Mouse (Mus musculus) kidney, adult 9 months (tissue): Measurements from ENCODE around the gene Rpl31.
A peak's percentile ranks its signal among the peaks of the same experiment; 100 is the strongest.

ENCODE experiments used
- DNase-seq: peaks from one replicate; pipeline ENCODE4 v3.0.0; 2022

Gene Rpl31

GRCm38 (mm10) chr1:39368267-39368841 lies 712 bp downstream of the Rpl31 start:
- no peak for DNase-seq

GRCm38 (mm10) chr1:39370431-39370830 lies 2.8 kb downstream of the Rpl31 start:
- DNase-seq = no peak

- no peak for DNase-seq
Measured at GRCm38 (mm10) chr1:39372220-39372843, 4.7 kb downstream of the Rpl31 start.

GRCm38 (mm10) chr1:39373378-39373777 lies 5.7 kb downstream of the Rpl31 start:
- no peak for DNase-seq

GRCm38 (mm10) chr1:39374231-39374809 lies 6.7 kb downstream of the Rpl31 start:
- DNase-seq = no peak

GRCm38 (mm10) chr1:39376121-39376520 lies 8.5 kb downstream of the Rpl31 start:
- no peak for DNase-seq

- no peak for DNase-seq
Measured at GRCm38 (mm10) chr1:39376726-39377240, 9.1 kb downstream of the Rpl31 start.

- DNase-seq = peak; percentile 29
Measured at GRCm38 (mm10) chr1:39378540-39378939, 10.9 kb downstream of the Rpl31 start.

GRCm38 (mm10) chr1:39379021-39379420 lies 11.4 kb downstream of the Rpl31 start:
- DNase-seq = no peak

- no peak for DNase-seq
Measured at GRCm38 (mm10) chr1:39381017-39381416, 13.4 kb downstream of the Rpl31 start.

GRCm38 (mm10) chr1:39384914-39385313 lies 17.3 kb downstream of the Rpl31 start:
- no peak for DNase-seq

GRCm38 (mm10) chr1:39386456-39386855 lies 18.8 kb downstream of the Rpl31 start:
- DNase-seq = no peak

- no peak for DNase-seq
Measured at GRCm38 (mm10) chr1:39387497-39387896, 19.9 kb downstream of the Rpl31 start.

GRCm38 (mm10) chr1:39388163-39388562 lies 20.5 kb downstream of the Rpl31 start:
- DNase-seq = no peak

- DNase-seq = no peak
Measured at GRCm38 (mm10) chr1:39389338-39389737, 21.7 kb downstream of the Rpl31 start.

- no peak for DNase-seq
Measured at GRCm38 (mm10) chr1:39391652-39392051, 24.0 kb downstream of the Rpl31 start.

GRCm38 (mm10) chr1:39392189-39392588 lies 24.5 kb downstream of the Rpl31 start:
- DNase-seq = peak; percentile 79

- no peak for DNase-seq
Measured at GRCm38 (mm10) chr1:39393217-39393867, 25.7 kb downstream of the Rpl31 start.

GRCm38 (mm10) chr1:39394096-39394495 lies 26.5 kb downstream of the Rpl31 start:
- peak; percentile 19 for DNase-seq

- no peak for DNase-seq
Measured at GRCm38 (mm10) chr1:39394650-39395049, 27.0 kb downstream of the Rpl31 start.

GRCm38 (mm10) chr1:39396347-39396746 lies 28.7 kb downstream of the Rpl31 start:
- no peak for DNase-seq

- DNase-seq = no peak
Measured at GRCm38 (mm10) chr1:39398284-39398683, 30.6 kb downstream of the Rpl31 start.

GRCm38 (mm10) chr1:39399228-39399627 lies 31.6 kb downstream of the Rpl31 start:
- no peak for DNase-seq

- DNase-seq = no peak
Measured at GRCm38 (mm10) chr1:39400173-39400572, 32.5 kb downstream of the Rpl31 start.
